In genomic region chr1:189664061-189664872, GRCm38 (mm10) we compare ENCODE assay signal across 22 mouse cellular contexts. TPM values are rescaled to one million over a fixed set of nuclear protein-coding genes. Genes with fewer than 3 reads are reported as not detected.
DNase-seq lines count a peak whose midpoint lies in the region; ATAC-seq lines count a peak whose summit lies in the region.
"Had no signal": no experiment of that assay in that cellular context is flagged by ENCODE, and none has a peak within 500 bp of the region (broad histone marks: within the 10 kb centered on the region; RNA-seq: fewer than 3 reads in every experiment).

No protein-coding gene starts in this region.

- no peak overlapping the region for H3K27ac ChIP-seq in hindbrain, embryonic 16.5 days (ENCODE audit: low read depth, low read length)
- no peak overlapping the region for H3K27ac ChIP-seq in hindbrain, embryonic 11.5 days (ENCODE audit: low read depth, low read length)
- H3K27ac ChIP-seq in forebrain, embryonic 16.5 days (ENCODE audit: low read length): peak overlapping the region; percentile 71
- H3K27ac ChIP-seq: embryonic facial prominence, embryonic 15.5 days; gastrocnemius, adult 2 months; heart, embryonic 13.5 days; hindbrain, embryonic 13.5 days; intestine, embryonic 15.5 days had no signal

- H3K36me3 ChIP-seq in hindbrain, embryonic 16.5 days (ENCODE audit: control insufficient read depth, insufficient read depth, low read length): no peaks in the 10 kb centered on the region
- H3K36me3 ChIP-seq in hindbrain, embryonic 11.5 days (ENCODE audit: control insufficient read depth, insufficient read depth, low read length): peaks cover 8% of the 10 kb centered on the region; the same call in 1 of the 2 replicates
- H3K36me3 ChIP-seq in forebrain, embryonic 16.5 days (ENCODE audit: control insufficient read depth, insufficient read depth): no peaks in the 10 kb centered on the region; the same call in 1 of the 2 replicates
- H3K36me3 ChIP-seq: hindbrain, embryonic 13.5 days; intestine, embryonic 15.5 days had no signal

- H3K4me2 ChIP-seq in hindbrain, embryonic 16.5 days (ENCODE audit: low read length): no peak overlapping the region
- H3K4me2 ChIP-seq in hindbrain, embryonic 11.5 days (replicated peaks; ENCODE audit: low read depth, low read length): no peak overlapping the region
- H3K4me2 ChIP-seq in forebrain, embryonic 16.5 days (ENCODE audit: low read length): 0 out of 2 replicates have a peak overlapping the region, but pooled peaks have one; percentile 13
- H3K4me2 ChIP-seq: embryonic facial prominence, embryonic 15.5 days; heart, embryonic 13.5 days; hindbrain, embryonic 13.5 days; intestine, embryonic 15.5 days had no signal

- H3K4me1 ChIP-seq in hindbrain, embryonic 16.5 days (ENCODE audit: control insufficient read depth, insufficient read depth, low read depth, low read length): no peaks in the 10 kb centered on the region
- H3K4me1 ChIP-seq in hindbrain, embryonic 11.5 days (replicated peaks; ENCODE audit: control insufficient read depth, insufficient read depth, low read length): no peaks in the 10 kb centered on the region
- H3K4me1 ChIP-seq in forebrain, embryonic 16.5 days (replicated peaks; ENCODE audit: control insufficient read depth, insufficient read depth, low read length): peaks cover 23% of the 10 kb centered on the region
- H3K4me1 ChIP-seq: embryonic facial prominence, embryonic 15.5 days; heart, embryonic 13.5 days; hindbrain, embryonic 13.5 days; intestine, embryonic 15.5 days had no signal

- H3K27me3 ChIP-seq in hindbrain, embryonic 16.5 days (replicated peaks; ENCODE audit: control insufficient read depth, insufficient read depth, low read length): no peaks in the 10 kb centered on the region
- H3K27me3 ChIP-seq in hindbrain, embryonic 11.5 days (ENCODE audit: control insufficient read depth, insufficient read depth, low read length): no peaks in the 10 kb centered on the region
- H3K27me3 ChIP-seq in forebrain, embryonic 16.5 days (replicated peaks; ENCODE audit: control insufficient read depth, insufficient read depth, low read length): no peaks in the 10 kb centered on the region
- H3K27me3 ChIP-seq: embryonic facial prominence, embryonic 15.5 days; heart, embryonic 13.5 days; hindbrain, embryonic 13.5 days; intestine, embryonic 15.5 days had no signal

- WGBS in hindbrain, embryonic 16.5 days: 65% methylated on average over 10 of the region's 10 CpGs
- 76% methylated on average over 10 of the region's 10 CpGs for WGBS in hindbrain, embryonic 11.5 days
- 31% methylated on average over 10 of the region's 10 CpGs for WGBS in forebrain, embryonic 16.5 days

- H3K4me3 ChIP-seq in hindbrain, embryonic 16.5 days (ENCODE audit: low read length): no peak overlapping the region
- H3K4me3 ChIP-seq in hindbrain, embryonic 11.5 days (ENCODE audit: low read depth, low read length): no peak overlapping the region
- no peak overlapping the region for H3K4me3 ChIP-seq in forebrain, embryonic 16.5 days (replicated peaks; ENCODE audit: low read length)
- H3K4me3 ChIP-seq: embryonic facial prominence, embryonic 15.5 days; erythroblast, embryonic 14.5 days; gastrocnemius, adult 2 months; heart, embryonic 13.5 days; hindbrain, embryonic 13.5 days; intestine, embryonic 15.5 days had no signal

- no peaks in the 10 kb centered on the region for H3K9me3 ChIP-seq in hindbrain, embryonic 16.5 days (ENCODE audit: control insufficient read depth, low read length)
- H3K9me3 ChIP-seq in hindbrain, embryonic 11.5 days (ENCODE audit: control insufficient read depth, low read length): no peaks in the 10 kb centered on the region
- no peaks in the 10 kb centered on the region for H3K9me3 ChIP-seq in forebrain, embryonic 16.5 days (ENCODE audit: control insufficient read depth, low read length)
- H3K9me3 ChIP-seq: embryonic facial prominence, embryonic 15.5 days; heart, embryonic 13.5 days; hindbrain, embryonic 13.5 days; intestine, embryonic 15.5 days had no signal

- ATAC-seq in cerebellum, adult (ENCODE audit: insufficient number of reproducible peaks, low FRiP score, low TSS enrichment): no peak
- ATAC-seq in hindbrain, embryonic 16.5 days: 0 out of 2 replicates have a peak, but pooled peaks have one; percentile 20
- ATAC-seq in hindbrain, embryonic 11.5 days (ENCODE audit: low FRiP score): no peak
- peak; percentile 39; the same call in 1 of the 2 replicates for ATAC-seq in forebrain, embryonic 16.5 days
- ATAC-seq: CD4-positive, CD25-positive, alpha-beta regulatory T cell, adult 4 months; intestine, embryonic 15.5 days had no signal

- peak; percentile 70 to 79 for DNase-seq in cerebellum, postnatal 10 days
- no peak for DNase-seq in hindbrain, embryonic 11.5 days (ENCODE audit: low spot score)
- DNase-seq in ZHBTc4 (ENCODE audit: low read depth, low spot score): peak; percentile 67
- no peak for DNase-seq in urinary bladder, postnatal 4 days (ENCODE audit: low spot score in 2 of 2)
- DNase-seq in lung, postnatal 14 days: no peak
- DNase-seq: adrenal gland, adult 8-10 months; adrenal gland, postnatal 36 days; B cell, adult 2 months; embryo, embryonic 11 days; gastrocnemius, adult 2 months; gastrocnemius, postnatal 25 days; heart, postnatal 4 days; kidney, adult 18-20 months had no signal

- no peak overlapping the region for H3K9ac ChIP-seq in hindbrain, embryonic 16.5 days (ENCODE audit: low read depth, low read length)
- no peak overlapping the region for H3K9ac ChIP-seq in hindbrain, embryonic 11.5 days (ENCODE audit: low read depth, low read length)
- no peak overlapping the region for H3K9ac ChIP-seq in forebrain, embryonic 16.5 days (replicated peaks; ENCODE audit: low read depth, low read length)
- H3K9ac ChIP-seq: embryonic facial prominence, embryonic 15.5 days; heart, embryonic 13.5 days; hindbrain, embryonic 13.5 days; intestine, embryonic 15.5 days had no signal

RNA-seq across cellular contexts. Expression of gene Cenpf, which starts 23.6 kb away (rescaled TPM):
- 16.1 and 17.1 TPM in 2 replicates for polyA plus RNA-seq in hindbrain, embryonic 16.5 days (2015; fragmentation: Nextera tagmentation; extraction: Ambion mirVana)
- polyA plus RNA-seq in hindbrain, embryonic 11.5 days (2014; fragmentation: Nextera tagmentation; extraction: Ambion mirVana): 103 and 141 TPM in 2 replicates
- 37.9 and 47.8 TPM in 2 replicates for polyA plus RNA-seq in forebrain, embryonic 16.5 days (2015; fragmentation: Nextera tagmentation; extraction: Ambion mirVana)

Comparison
In these comparisons a context has a peak if more than half of its experiments do, and no peak if none do; other contexts are left out.
1. ATAC-seq: peak in hindbrain, embryonic 16.5 days (single experiment) and forebrain, embryonic 16.5 days (single experiment); none in cerebellum, adult (single experiment) and hindbrain, embryonic 11.5 days (single experiment).
2. DNase-seq: peak in cerebellum, postnatal 10 days (2 of 2) and ZHBTc4 (single experiment); none in hindbrain, embryonic 11.5 days (single experiment), urinary bladder, postnatal 4 days (0 of 2) and lung, postnatal 14 days (single experiment).